Mouse (Mus musculus): Measurements from ENCODE around the gene Sfxn1. TPM values are rescaled to one million over a fixed set of nuclear protein-coding genes. Genes with fewer than 3 reads are reported as not detected.

Sfxn1 gene
- polyA plus RNA-seq, 1 experiment from 2014 or later: 83.1 TPM

DNA sequence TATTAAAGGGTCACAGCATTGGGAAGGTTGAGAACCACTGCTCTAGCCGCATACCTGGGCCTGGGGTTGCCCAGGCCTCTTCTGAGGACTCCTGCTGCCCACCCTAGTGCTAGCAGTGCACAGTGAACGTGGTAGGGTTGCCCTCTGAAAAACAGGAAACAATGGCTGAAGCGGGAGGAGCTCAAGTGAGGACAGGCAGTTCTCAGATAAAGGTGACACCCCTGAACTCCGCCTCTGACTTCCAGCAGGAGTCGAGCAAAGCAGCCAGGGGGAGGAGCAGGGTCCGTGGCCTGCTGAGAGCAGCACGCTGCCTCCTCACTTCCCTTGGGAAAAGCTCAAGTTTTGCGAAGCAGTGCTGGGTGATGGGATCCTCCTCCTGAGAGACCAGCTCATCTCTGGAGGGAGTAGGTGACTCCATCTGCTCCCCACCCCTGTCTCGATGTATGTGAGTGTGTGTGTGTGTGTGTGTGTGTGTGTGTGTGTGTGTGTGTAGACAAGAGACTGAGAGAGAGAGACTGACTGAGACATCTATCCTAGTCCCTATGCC is 82.1 kb downstream of the Sfxn1 start:
- Histone ChIP-seq H3K4me2 (no peak overlapping the region), H3K9me3 (ENCODE audit: low read depth, low read length) (no peaks in the 10 kb centered on the region), H3K36me3 (ENCODE audit: insufficient read depth) (no peaks in the 10 kb centered on the region), H3K4me1 (ENCODE audit: insufficient read depth) (no peaks in the 10 kb centered on the region), H3K27ac (ENCODE audit: low read depth) (no peak overlapping the region), H3K4me3 (ENCODE audit: low read depth, low read length) (no peak overlapping the region), H3K9ac (no peak overlapping the region), H3K27me3 (ENCODE audit: insufficient read depth, low read length) (no peaks in the 10 kb centered on the region)
- ATAC-seq (ENCODE audit: insufficient read depth): no peak
- WGBS: 19% methylated on average over 9 of the region's 9 CpGs
- no peak for TF ChIP-seq CTCF (IDR thresholded peaks at IDR 0.05; ENCODE audit: low read depth)
- DNase-seq: peak; percentile 13

GRCm38 (mm10) chr13:54155822-54156221 is 84.2 kb downstream of the Sfxn1 start:
- DNase-seq (no peak), ATAC-seq (ENCODE audit: insufficient read depth) (no peak)
- no peak overlapping the region for H3K27ac ChIP-seq (ENCODE audit: low read depth)
- H3K36me3 ChIP-seq (ENCODE audit: insufficient read depth): no peaks in the 10 kb centered on the region
- 69% methylated on average over 2 of the region's 2 CpGs for WGBS
- no peaks in the 10 kb centered on the region for H3K27me3 ChIP-seq (ENCODE audit: insufficient read depth, low read length)
- H3K4me2 ChIP-seq: no peak overlapping the region
- H3K9me3 ChIP-seq (ENCODE audit: low read depth, low read length): no peaks in the 10 kb centered on the region
- TF ChIP-seq CTCF (IDR thresholded peaks at IDR 0.05; ENCODE audit: low read depth): no peak
- no peak overlapping the region for H3K9ac ChIP-seq
- no peak overlapping the region for H3K4me3 ChIP-seq (ENCODE audit: low read depth, low read length)
- H3K4me1 ChIP-seq (ENCODE audit: insufficient read depth): no peaks in the 10 kb centered on the region

Other genes with a start within 250 kb of the Sfxn1 start
- gene Drd1, start 16.2 kb upstream of the Sfxn1 start, polyA plus RNA-seq (2014; fragmentation: Nextera tagmentation; extraction: Ambion mirVana): 0.24 TPM in 1 of 2 replicates, not detected in the other
- gene Hrh2, start 120.3 kb downstream of the Sfxn1 start, polyA plus RNA-seq (2014; fragmentation: Nextera tagmentation; extraction: Ambion mirVana): 0.15 TPM in 1 of 2 replicates, not detected in the other